Mouse (Mus musculus) hindbrain, embryonic 13.5 days (tissue): Measurements from ENCODE around the gene Eif4g1. TPM values are rescaled to one million over a fixed set of nuclear protein-coding genes. Genes with fewer than 3 reads are reported as not detected.
A peak's percentile ranks its signal among the peaks of the same experiment; 100 is the strongest.

Experiments
- ATAC-seq: fragments of 200-750 bp; cut with Nextera tagmentation; 2 replicates; pipeline ENCODE4 v1.8.0; 2017; ENCODE audit warnings: moderate TSS enrichment; ENCODE audit not compliant: low FRiP score
- H3K27ac ChIP-seq: fragments of 300-500 bp; sonication (generic); 2 replicates; pipeline ENCODE4 v1.5.1; 2015; ENCODE audit warnings: inconsistent platforms, mild to moderate bottlenecking, moderate library complexity
- H3K27me3 ChIP-seq: fragments of 300-500 bp; sonication (generic); 2 replicates; pipeline ENCODE4 v1.6.1; 2015; ENCODE audit warnings: mild to moderate bottlenecking, inconsistent platforms
- H3K36me3 ChIP-seq: fragments of 300-500 bp; sonication (generic); 2 replicates; pipeline ENCODE4 v1.6.1; 2015; ENCODE audit warnings: mild to moderate bottlenecking, inconsistent platforms
- H3K4me1 ChIP-seq: fragments of 300-500 bp; sonication (generic); replicated peaks from 2 replicates; pipeline ENCODE4 v1.6.1; 2015; ENCODE audit warnings: inconsistent platforms
- H3K4me2 ChIP-seq: fragments of 300-500 bp; sonication (generic); 2 replicates; pipeline ENCODE4 v1.6.1; 2015; ENCODE audit warnings: inconsistent platforms, mild to moderate bottlenecking, moderate library complexity
- H3K4me3 ChIP-seq: fragments of 300-500 bp; sonication (generic); 2 replicates; pipeline ENCODE4 v1.5.1; 2015; ENCODE audit warnings: mild to moderate bottlenecking, inconsistent platforms
- H3K9ac ChIP-seq: fragments of 300-500 bp; sonication (generic); 2 replicates; pipeline ENCODE4 v1.6.1; 2015; ENCODE audit warnings: mild to moderate bottlenecking, inconsistent platforms
- H3K9me3 ChIP-seq: fragments of 300-500 bp; sonication (generic); 2 replicates; pipeline ENCODE4 v1.6.1; 2016; ENCODE audit warnings: inconsistent platforms
- WGBS: fragments of 180-500 bp; shearing (Covaris S2); methylation state at CpG from one replicate; pipeline ENCODE4 v1.1.7; 2015; 5-methylcytosine and 5-hydroxymethylcytosine counted together
- polyA plus RNA-seq: library from polyadenylated mRNA; unstranded; fragments of >200 nt; fragmentation: Nextera tagmentation; extraction: Ambion mirVana; gene quantifications from 2 replicates; pipeline ENCODE4 v1.2.1, GENCODE M21; 2015

The Eif4g1 gene
- polyA plus RNA-seq, 1 experiment from 2014 or later, result 150 TPM

DNA sequence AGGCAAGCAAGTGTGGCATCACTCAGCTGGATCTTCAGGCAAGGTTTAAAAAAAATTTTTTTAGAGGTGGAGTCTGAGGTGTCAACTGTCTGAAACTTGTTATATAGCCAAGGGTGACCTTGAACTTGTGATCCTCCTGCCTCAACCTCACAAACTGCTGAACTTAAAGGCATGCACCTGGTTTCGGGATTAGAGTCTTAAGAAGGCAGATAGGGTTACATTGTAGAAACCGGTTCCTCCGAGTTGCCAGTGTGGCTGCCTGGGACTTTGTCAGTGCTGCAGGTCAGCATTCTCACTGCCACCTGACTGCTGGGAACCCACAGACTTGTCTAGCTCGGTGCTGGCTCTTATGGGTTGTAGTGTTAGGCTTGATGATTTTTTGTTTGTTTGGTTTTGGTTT is 55.1 kb downstream of the Eif4g1 start:
- ATAC-seq, result no peak
- no peak overlapping the region for H3K27ac ChIP-seq
- H3K9me3 ChIP-seq, result no peaks in the 10 kb centered on the region
- H3K27me3 ChIP-seq, result no peaks in the 10 kb centered on the region
- peaks cover 10% of the 10 kb centered on the region for H3K4me1 ChIP-seq
- WGBS, result 59% methylated on average over 4 of the region's 4 CpGs
- peaks cover 28% of the 10 kb centered on the region for H3K36me3 ChIP-seq
- H3K4me3 ChIP-seq, result no peak overlapping the region
- H3K4me2 ChIP-seq, result no peak overlapping the region
- no peak overlapping the region for H3K9ac ChIP-seq

DNA sequence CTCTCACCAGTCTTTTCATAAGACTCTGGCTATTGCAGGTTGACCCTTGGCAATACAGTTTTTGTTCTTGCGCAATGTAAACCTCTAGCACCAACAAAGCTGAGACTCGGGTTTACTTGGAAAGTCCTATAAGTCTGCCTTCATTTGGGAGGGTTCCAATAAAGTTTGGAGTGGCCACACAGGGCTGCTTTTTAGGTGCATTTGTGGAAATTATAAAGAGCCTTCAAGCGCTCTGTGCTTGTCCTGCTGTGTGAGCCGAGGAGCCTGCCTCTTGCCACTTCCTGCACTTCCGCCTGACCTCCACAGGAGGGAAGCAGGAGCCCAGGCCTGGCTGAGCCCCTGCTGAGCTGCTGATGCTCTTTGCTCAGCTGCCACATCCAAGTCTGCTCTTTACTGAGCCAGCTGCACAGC is 56.2 kb downstream of the Eif4g1 start:
- 34% methylated on average over 5 of the region's 5 CpGs for WGBS
- no peaks in the 10 kb centered on the region for H3K9me3 ChIP-seq
- H3K4me2 ChIP-seq, result no peak overlapping the region
- H3K27ac ChIP-seq, result no peak overlapping the region
- H3K36me3 ChIP-seq, result peaks cover 28% of the 10 kb centered on the region
- H3K27me3 ChIP-seq, result no peaks in the 10 kb centered on the region
- no peak overlapping the region for H3K9ac ChIP-seq
- ATAC-seq, result peak; percentile 80
- no peak overlapping the region for H3K4me3 ChIP-seq
- H3K4me1 ChIP-seq, result 0 out of 2 replicates have a peak, but pooled peaks cover 3% of the 10 kb centered on the region

DNA sequence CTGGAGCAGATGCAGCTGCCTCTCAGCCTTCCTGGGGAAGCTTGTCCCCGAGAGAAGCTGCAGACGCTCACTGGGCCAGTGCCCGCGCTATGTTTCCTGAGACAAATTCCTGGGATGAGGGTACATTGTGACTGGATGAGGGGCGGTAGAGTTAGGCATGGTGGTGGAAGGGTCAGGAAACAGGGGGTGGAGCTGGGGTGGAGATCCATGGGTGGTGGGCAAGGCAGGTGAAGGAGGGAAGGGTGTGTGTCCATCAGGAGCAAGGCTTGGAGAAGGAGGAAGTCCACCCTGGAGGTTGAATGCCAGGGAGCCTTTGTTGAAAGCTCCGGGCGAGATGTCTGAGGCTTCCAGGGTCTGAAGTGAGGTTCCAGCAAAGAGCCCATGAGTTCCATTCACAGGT is 57.2 kb downstream of the Eif4g1 start:
- peaks cover 19% of the 10 kb centered on the region for H3K36me3 ChIP-seq
- H3K9me3 ChIP-seq, result no peaks in the 10 kb centered on the region
- no peak overlapping the region for H3K9ac ChIP-seq
- no peak overlapping the region for H3K4me2 ChIP-seq
- H3K27ac ChIP-seq, result no peak overlapping the region
- H3K4me3 ChIP-seq, result no peak overlapping the region
- WGBS, result 82% methylated on average over 7 of the region's 7 CpGs
- H3K4me1 ChIP-seq, result 0 out of 2 replicates have a peak, but pooled peaks cover 3% of the 10 kb centered on the region
- H3K27me3 ChIP-seq, result no peaks in the 10 kb centered on the region
- no peak for ATAC-seq

DNA sequence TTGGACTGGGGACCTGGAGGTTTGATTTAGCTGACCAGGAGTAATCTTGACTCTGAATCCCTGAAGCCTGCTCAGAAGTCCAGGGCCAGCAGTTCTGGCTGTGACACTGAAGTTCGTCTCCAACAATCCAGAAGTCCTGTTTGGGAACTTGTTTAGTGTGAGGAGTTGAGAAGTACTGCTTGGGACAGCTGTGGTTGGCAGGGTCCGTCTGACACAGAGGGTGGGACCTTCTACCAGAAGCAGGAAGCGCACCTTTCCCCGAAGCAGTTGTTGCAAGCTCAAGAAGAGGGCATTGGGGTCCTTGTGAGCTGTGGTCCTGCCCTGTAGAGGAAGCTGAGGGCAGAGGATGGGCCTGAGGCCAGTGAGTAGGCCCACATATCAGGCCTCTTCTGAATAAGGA is 57.6 kb downstream of the Eif4g1 start:
- Histone ChIP-seq H3K4me1 (0 out of 2 replicates have a peak, but pooled peaks cover 3% of the 10 kb centered on the region), H3K27ac (no peak overlapping the region), H3K4me2 (no peak overlapping the region), H3K9me3 (no peaks in the 10 kb centered on the region), H3K9ac (no peak overlapping the region), H3K4me3 (no peak overlapping the region), H3K36me3 (peaks cover 15% of the 10 kb centered on the region), H3K27me3 (no peaks in the 10 kb centered on the region)
- ATAC-seq, result no peak
- WGBS, result 83% methylated on average over 4 of the region's 4 CpGs

DNA sequence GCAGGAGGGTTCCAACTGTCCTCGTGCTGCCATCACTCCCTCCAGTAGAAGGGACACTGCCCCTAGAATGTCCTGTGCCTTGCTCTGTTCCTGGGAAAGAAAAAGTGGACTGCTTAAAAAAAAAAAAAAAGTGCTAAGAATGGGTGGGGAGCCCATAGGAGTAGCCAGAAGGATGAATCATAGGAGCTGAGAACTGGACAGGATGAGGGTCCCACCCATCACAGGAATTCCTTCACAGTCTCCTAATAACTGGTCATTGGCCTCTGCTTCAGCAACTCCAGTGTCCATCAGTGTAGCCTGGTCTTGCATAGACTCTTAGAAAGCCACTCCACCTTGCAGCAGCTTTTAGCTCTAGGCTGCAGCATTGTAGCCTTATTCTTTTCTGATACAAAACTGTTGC is 58.3 kb downstream of the Eif4g1 start:
- H3K36me3 ChIP-seq, result peaks cover 13% of the 10 kb centered on the region
- no peak overlapping the region for H3K27ac ChIP-seq
- H3K4me2 ChIP-seq, result no peak overlapping the region
- no peaks in the 10 kb centered on the region for H3K9me3 ChIP-seq
- 46% methylated on average over 1 of the region's 1 CpGs for WGBS
- H3K4me3 ChIP-seq, result no peak overlapping the region
- H3K27me3 ChIP-seq, result no peaks in the 10 kb centered on the region
- no peak overlapping the region for H3K9ac ChIP-seq
- 0 out of 2 replicates have a peak, but pooled peaks cover 3% of the 10 kb centered on the region for H3K4me1 ChIP-seq
- ATAC-seq, result no peak

DNA sequence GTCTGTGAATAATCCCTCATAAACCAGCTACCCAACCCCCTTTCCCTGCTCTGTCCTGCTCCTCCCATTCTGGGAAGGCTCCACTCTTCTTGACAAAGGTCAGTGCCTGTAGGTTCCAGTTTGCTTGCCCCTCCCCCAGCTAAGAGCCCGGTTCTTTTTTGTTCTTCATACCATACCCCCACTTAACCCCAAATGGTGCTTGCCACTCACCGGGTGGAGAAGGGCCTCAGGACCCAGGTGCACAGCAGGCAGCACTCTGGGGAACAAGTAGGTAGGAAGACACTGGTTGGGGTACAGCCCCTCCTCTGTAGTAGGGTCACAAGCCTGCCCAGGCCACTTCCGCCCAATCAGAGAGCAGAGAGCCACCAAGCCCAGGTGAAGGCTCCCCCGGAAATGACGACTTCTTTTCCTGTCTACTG is 62.2 kb downstream of the Eif4g1 start:
- no peak for ATAC-seq

DNA sequence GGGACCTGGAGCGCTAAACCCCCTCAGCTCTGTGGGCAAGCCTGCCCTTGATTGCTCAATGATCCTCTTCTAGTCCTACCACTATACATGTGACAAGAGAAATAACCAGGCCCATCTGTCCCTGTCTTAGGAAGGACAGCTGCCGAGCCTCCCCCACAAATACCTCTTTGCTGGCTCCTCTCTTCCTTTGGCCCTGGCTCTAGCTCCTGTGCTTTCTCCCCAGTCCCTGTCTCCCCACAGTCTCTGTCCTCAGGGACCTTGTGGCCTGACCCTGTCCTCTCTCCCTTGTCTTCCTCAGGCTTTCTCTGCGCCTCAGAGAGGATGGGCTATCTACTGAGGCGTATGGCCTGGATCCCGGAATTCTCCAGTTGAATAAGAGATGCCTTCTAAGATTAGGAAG is 63.6 kb downstream of the Eif4g1 start:
- peak overlapping the region; percentile 88; the same call in 1 of the 2 replicates for H3K27ac ChIP-seq
- 61% methylated on average over 5 of the region's 5 CpGs for WGBS
- H3K9ac ChIP-seq, result no peak overlapping the region
- no peak overlapping the region for H3K4me3 ChIP-seq
- H3K4me1 ChIP-seq, result peaks cover 25% of the 10 kb centered on the region
- no peak for ATAC-seq
- H3K27me3 ChIP-seq, result peaks cover 32% of the 10 kb centered on the region
- H3K4me2 ChIP-seq, result peak overlapping the region; percentile 96
- H3K36me3 ChIP-seq, result peaks cover 10% of the 10 kb centered on the region
- no peaks in the 10 kb centered on the region for H3K9me3 ChIP-seq

More for the DNA sequence above, 62.2 kb downstream of the Eif4g1 start:
- Histone ChIP-seq H3K4me1 (peaks cover 25% of the 10 kb centered on the region), H3K9ac (no peak overlapping the region), H3K9me3 (no peaks in the 10 kb centered on the region), H3K4me3 (no peak overlapping the region), H3K36me3 (no peaks in the 10 kb centered on the region), H3K27me3 (peaks cover 18% of the 10 kb centered on the region), H3K27ac (no peak overlapping the region), H3K4me2 (no peak overlapping the region)
- WGBS, result 44% methylated on average over 5 of the region's 5 CpGs

DNA sequence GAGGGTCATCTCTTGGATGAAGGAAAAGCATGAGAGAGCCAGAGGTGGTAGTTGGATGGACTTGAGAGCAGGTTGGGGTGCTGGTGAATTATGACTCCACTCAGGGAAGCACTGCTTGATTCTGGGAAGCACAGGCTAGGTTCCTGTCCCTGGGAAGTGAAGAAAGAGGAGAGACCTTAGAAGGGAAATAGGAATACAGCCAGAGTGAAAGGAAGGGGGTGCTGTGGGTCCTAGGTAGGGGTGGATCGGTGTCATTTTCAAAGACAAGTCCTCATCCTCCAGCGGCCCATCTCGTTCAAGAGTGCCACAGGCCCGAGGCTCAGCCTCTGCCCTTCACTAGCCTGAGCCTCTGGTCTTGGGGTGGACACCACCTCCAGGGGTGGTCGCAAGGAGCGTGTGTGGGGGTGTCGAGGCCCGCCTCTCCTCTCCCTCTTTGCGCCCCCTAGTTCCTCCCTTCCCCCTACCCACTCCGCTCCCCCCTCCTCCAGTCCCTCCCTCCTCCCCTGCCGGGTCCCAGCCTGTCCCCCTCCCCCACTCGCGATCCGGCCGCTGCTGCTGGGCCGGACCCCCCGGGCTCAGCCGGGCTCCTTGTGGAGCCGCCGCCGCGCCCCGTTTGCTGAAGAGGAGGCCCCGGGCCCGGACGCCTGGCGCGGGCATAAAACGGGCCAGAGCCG is 64.3 kb downstream of the Eif4g1 start:
- Histone ChIP-seq H3K4me2 (peak overlapping the region; percentile 96), H3K4me3 (peak overlapping the region; percentile 72), H3K36me3 (peaks cover 17% of the 10 kb centered on the region), H3K9ac (peak overlapping the region; percentile 89), H3K27me3 (peaks cover 36% of the 10 kb centered on the region), H3K27ac (peak overlapping the region; percentile 88), H3K4me1 (peaks cover 25% of the 10 kb centered on the region), H3K9me3 (no peaks in the 10 kb centered on the region)
- peak; percentile 56 for ATAC-seq
- WGBS, result under 1% methylated on average over 26 of the region's 30 CpGs

DNA sequence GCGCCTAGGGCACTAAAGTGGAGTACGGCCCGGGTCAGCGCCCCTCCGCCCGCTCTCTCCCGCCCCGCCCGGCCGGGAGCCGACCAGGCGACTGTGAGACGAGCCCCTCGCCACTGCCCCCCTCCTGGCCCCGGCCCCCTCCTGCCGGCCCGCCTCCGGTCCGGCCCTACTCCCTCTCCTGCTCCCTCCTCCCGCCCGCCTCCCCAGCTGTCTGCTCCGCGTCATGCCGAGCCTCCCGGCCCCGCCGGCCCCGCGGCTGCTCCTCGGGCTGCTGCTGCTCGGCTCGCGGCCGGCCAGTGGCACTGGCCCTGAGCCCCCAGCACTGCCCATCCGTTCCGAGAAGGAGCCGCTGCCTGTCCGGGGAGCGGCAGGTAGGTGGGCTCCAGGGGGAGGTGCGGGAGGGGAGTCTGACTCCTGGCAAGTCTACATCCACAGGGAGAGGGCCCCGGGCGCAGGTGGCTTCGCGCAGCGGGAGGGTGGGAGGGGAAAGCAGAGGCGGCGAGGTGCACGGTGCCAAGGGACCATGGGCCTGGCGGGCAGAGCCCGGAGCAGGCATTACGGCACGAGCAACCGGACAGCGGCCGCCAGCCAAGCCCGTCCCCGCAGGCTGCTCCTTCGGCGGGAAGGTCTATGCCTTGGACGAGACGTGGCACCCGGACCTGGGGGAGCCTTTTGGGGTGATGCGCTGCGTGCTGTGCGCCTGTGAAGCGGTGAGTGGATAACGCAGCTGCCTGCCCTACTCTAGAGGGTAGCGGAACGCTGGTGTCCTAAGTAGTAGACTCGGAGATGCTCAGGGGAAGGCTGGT is 65.0 kb downstream of the Eif4g1 start, which contains the start of gene Chrd:
Gene Chrd (plus strand): TSS at position 203 of the 806 bp plus-strand sequence.
- under 1% methylated on average over 57 of the region's 70 CpGs for WGBS

DNA sequence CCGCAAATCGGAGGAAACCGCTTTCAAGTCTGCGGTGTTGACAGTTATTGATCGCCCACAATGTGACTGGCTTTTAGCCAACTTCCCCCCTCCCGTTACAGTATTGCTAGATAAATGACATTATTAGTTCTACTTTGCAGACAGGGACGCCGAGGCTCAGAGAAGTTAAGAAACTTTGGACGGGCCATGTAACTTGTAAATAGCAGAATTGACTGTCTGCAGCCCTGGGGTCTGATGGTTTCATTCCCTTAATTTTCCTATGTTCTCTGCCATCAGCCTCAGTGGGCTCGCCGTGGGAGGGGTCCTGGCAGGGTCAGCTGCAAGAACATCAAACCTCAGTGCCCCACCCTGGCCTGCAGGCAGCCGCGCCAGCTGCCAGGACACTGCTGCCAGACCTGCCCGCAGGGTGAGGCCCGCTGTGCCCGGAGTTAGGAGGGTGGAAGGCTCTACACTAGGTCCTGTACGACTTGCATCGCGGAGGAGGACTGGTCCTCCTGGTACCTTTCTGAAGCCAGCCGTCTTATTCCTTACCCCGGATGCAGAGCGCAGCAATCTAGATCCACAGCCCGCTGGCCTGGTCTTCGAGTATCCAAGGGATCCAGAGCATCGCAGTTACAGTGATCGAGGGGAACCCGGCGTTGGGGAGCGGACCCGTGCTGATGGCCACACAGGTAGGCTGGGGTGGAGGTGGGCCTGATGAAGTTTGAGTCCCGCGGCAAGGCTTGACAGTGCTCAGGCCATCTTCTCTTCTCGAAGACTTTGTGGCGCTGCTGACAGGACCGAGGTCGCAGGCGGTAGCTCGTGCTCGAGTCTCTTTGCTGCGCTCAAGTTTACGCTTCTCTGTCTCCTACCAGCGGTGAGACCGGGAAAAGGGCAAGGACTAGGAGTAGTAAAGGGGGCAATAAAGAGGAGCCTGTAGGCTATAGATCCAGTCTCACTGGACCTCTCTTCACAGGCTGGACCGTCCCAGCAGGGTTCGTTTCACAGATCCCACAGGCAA is 65.9 kb downstream of the Eif4g1 start, which contains the start of gene Thpo:
Gene Thpo (minus strand): TSS at position 781 of the 1,000 bp plus-strand sequence.
- H3K4me2 ChIP-seq, result peak within 1 kb of the TSS; percentile 96
- peaks cover 40% of the 10 kb centered on the region for H3K27me3 ChIP-seq
- peak within 1 kb of the TSS; percentile 89 for H3K9ac ChIP-seq
- H3K4me3 ChIP-seq, result peak within 1 kb of the TSS; percentile 72
- no peak for ATAC-seq
- no peaks in the 10 kb centered on the region for H3K9me3 ChIP-seq
- peaks cover 30% of the 10 kb centered on the region for H3K36me3 ChIP-seq
- H3K4me1 ChIP-seq, result peaks cover 25% of the 10 kb centered on the region
- 4% methylated on average over 45 of the region's 45 CpGs for WGBS
- H3K27ac ChIP-seq, result peak within 1 kb of the TSS; percentile 88

More for the DNA sequence above, 65.0 kb downstream of the Eif4g1 start, which contains the start of gene Chrd:
- Histone ChIP-seq H3K4me2 (peak within 1 kb of the TSS; percentile 96), H3K9me3 (no peaks in the 10 kb centered on the region), H3K27me3 (peaks cover 36% of the 10 kb centered on the region), H3K4me1 (peaks cover 25% of the 10 kb centered on the region), H3K36me3 (peaks cover 22% of the 10 kb centered on the region), H3K9ac (peak within 1 kb of the TSS; percentile 89), H3K4me3 (peak within 1 kb of the TSS; percentile 72), H3K27ac (peak within 1 kb of the TSS; percentile 88)
- peak; percentile 79 for ATAC-seq

DNA sequence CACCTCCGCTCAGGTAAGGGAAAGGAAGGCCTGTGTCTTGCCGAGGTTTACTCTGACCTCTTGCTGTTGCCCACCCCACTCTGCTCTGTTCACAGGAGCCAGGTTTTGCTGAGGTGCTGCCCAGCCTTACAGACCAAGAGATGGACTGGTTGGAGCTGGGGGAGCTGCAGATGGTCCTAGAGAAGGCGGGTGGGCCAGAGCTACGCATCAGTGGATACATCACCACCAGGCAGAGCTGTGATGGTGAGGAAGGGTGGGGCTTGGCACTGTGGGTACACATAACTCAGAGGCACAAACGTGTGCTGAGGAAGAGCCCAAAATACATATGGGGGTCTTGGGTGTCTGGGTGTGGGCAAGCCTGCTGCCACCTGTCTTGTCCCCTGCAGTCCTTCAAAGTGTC is 67.5 kb downstream of the Eif4g1 start:
- ATAC-seq, result no peak
- H3K4me2 ChIP-seq, result no peak overlapping the region
- no peaks in the 10 kb centered on the region for H3K9me3 ChIP-seq
- peaks cover 30% of the 10 kb centered on the region for H3K36me3 ChIP-seq
- no peak overlapping the region for H3K9ac ChIP-seq
- H3K27me3 ChIP-seq, result peaks cover 40% of the 10 kb centered on the region
- WGBS, result 84% methylated on average over 5 of the region's 5 CpGs
- no peak overlapping the region for H3K27ac ChIP-seq
- peaks cover 25% of the 10 kb centered on the region for H3K4me1 ChIP-seq
- H3K4me3 ChIP-seq, result no peak overlapping the region
